Mouse (Mus musculus) cerebral cortex, adult 2 months (tissue): Measurements from ENCODE around the gene Sgip1.

ENCODE experiments used
- WGBS: fragments of 180-500 bp; shearing (Covaris S2); methylation state at CpG from one replicate; pipeline ENCODE4 v1.1.7; 2018; 5-methylcytosine and 5-hydroxymethylcytosine counted together

Sgip1 gene

GRCm38 (mm10) chr4:102775596-102776270 is 34.6 kb downstream of the Sgip1 start:
- 52% methylated on average over 2 of the region's 2 CpGs for WGBS

GRCm38 (mm10) chr4:102779902-102780301 is 38.8 kb downstream of the Sgip1 start:
- WGBS = 77% methylated on average over 6 of the region's 6 CpGs

GRCm38 (mm10) chr4:102783063-102783748 is 42.1 kb downstream of the Sgip1 start:
- WGBS = 35% methylated on average over 7 of the region's 7 CpGs

- WGBS = 64% methylated on average over 4 of the region's 4 CpGs
Observed at GRCm38 (mm10) chr4:102785158-102785557, 44.1 kb downstream of the Sgip1 start.

- WGBS = 43% methylated on average over 8 of the region's 8 CpGs
Observed at GRCm38 (mm10) chr4:102792100-102792790, 51.1 kb downstream of the Sgip1 start.

- 37% methylated on average over 1 of the region's 1 CpGs for WGBS
Observed at GRCm38 (mm10) chr4:102801471-102801870, 60.4 kb downstream of the Sgip1 start.

GRCm38 (mm10) chr4:102801936-102802335 is 60.8 kb downstream of the Sgip1 start:
- 82% methylated on average over 4 of the region's 4 CpGs for WGBS

- 42% methylated on average over 5 of the region's 5 CpGs for WGBS
Observed at GRCm38 (mm10) chr4:102804611-102805010, 63.5 kb downstream of the Sgip1 start.

GRCm38 (mm10) chr4:102806987-102807386 is 65.9 kb downstream of the Sgip1 start:
- WGBS = 87% methylated on average over 3 of the region's 3 CpGs

- whole genome bisulfite sequencing = 72% methylated on average over 4 of the region's 4 CpGs
Observed at GRCm38 (mm10) chr4:102809296-102809695, 68.2 kb downstream of the Sgip1 start.

GRCm38 (mm10) chr4:102810277-102810676 is 69.2 kb downstream of the Sgip1 start:
- 90% methylated on average over 1 of the region's 1 CpGs for WGBS

- 67% methylated on average over 9 of the region's 9 CpGs for WGBS
Observed at GRCm38 (mm10) chr4:102811007-102811805, 70.1 kb downstream of the Sgip1 start.

- WGBS = 83% methylated on average over 8 of the region's 8 CpGs
Observed at GRCm38 (mm10) chr4:102813346-102813745, 72.2 kb downstream of the Sgip1 start.

GRCm38 (mm10) chr4:102821786-102822185 is 80.7 kb downstream of the Sgip1 start:
- WGBS = 62% methylated on average over 4 of the region's 4 CpGs

- WGBS = 73% methylated on average over 2 of the region's 2 CpGs
Observed at GRCm38 (mm10) chr4:102824494-102824893, 83.4 kb downstream of the Sgip1 start.

GRCm38 (mm10) chr4:102826159-102826558 is 85.1 kb downstream of the Sgip1 start:
- 75% methylated on average over 2 of the region's 2 CpGs for WGBS

- 93% methylated on average over 2 of the region's 2 CpGs for WGBS
Observed at GRCm38 (mm10) chr4:102828518-102828917, 87.4 kb downstream of the Sgip1 start.

GRCm38 (mm10) chr4:102833191-102833590 is 92.1 kb downstream of the Sgip1 start:
- WGBS = 85% methylated on average over 1 of the region's 1 CpGs

- WGBS = 74% methylated on average over 2 of the region's 2 CpGs
Observed at GRCm38 (mm10) chr4:102833726-102834125, 92.6 kb downstream of the Sgip1 start.

- WGBS = 44% methylated on average over 1 of the region's 1 CpGs
Observed at GRCm38 (mm10) chr4:102834710-102835109, 93.6 kb downstream of the Sgip1 start.

GRCm38 (mm10) chr4:102840062-102840798 is 99.1 kb downstream of the Sgip1 start:
- 50% methylated on average over 7 of the region's 7 CpGs for WGBS
